Mouse (Mus musculus) liver (tissue): ENCODE data around the gene Mapk8.
A peak's percentile ranks its signal among the peaks of the same experiment; 100 is the strongest.

ENCODE experiments used
- DNase-seq: peaks from one replicate; pipeline ENCODE4 v3.0.0-alpha.2; 2020; ENCODE audit warnings: mixed read lengths

Mapk8 gene

GRCm38 (mm10) chr14:33398065-33398860, 48.7 kb downstream of the Mapk8 start:
- DNase-seq, result no peak

- no peak for DNase-seq
Observed at GRCm38 (mm10) chr14:33380830-33381457, 66.0 kb downstream of the Mapk8 start.

GRCm38 (mm10) chr14:33378723-33379122, 68.2 kb downstream of the Mapk8 start:
- DNase-seq, result no peak

- DNase-seq, result no peak
Observed at GRCm38 (mm10) chr14:33377211-33377610, 69.7 kb downstream of the Mapk8 start.

- DNase-seq, result no peak
Observed at GRCm38 (mm10) chr14:33374089-33374488, 72.9 kb downstream of the Mapk8 start.

GRCm38 (mm10) chr14:33373271-33373670, 73.7 kb downstream of the Mapk8 start:
- DNase-seq, result no peak

GRCm38 (mm10) chr14:33371248-33371647, 75.7 kb downstream of the Mapk8 start:
- DNase-seq, result peak; percentile 61

- no peak for DNase-seq
Observed at GRCm38 (mm10) chr14:33370056-33370455, 76.9 kb downstream of the Mapk8 start.

GRCm38 (mm10) chr14:33369375-33369774, 77.6 kb downstream of the Mapk8 start:
- no peak for DNase-seq

- no peak for DNase-seq
Observed at GRCm38 (mm10) chr14:33366891-33367777, 79.8 kb downstream of the Mapk8 start.

- no peak for DNase-seq
Observed at GRCm38 (mm10) chr14:33364061-33364460, 82.9 kb downstream of the Mapk8 start.

GRCm38 (mm10) chr14:33363611-33364010, 83.3 kb downstream of the Mapk8 start:
- DNase-seq, result no peak

GRCm38 (mm10) chr14:33362807-33363206, 84.2 kb downstream of the Mapk8 start:
- DNase-seq, result peak; percentile 26

GRCm38 (mm10) chr14:33362122-33362521, 84.8 kb downstream of the Mapk8 start:
- DNase-seq, result peak; percentile 28

GRCm38 (mm10) chr14:33361546-33361945, 85.4 kb downstream of the Mapk8 start:
- no peak for DNase-seq

GRCm38 (mm10) chr14:33358891-33359290, 88.1 kb downstream of the Mapk8 start:
- DNase-seq, result no peak

GRCm38 (mm10) chr14:33357600-33358368, 89.2 kb downstream of the Mapk8 start:
- DNase-seq, result no peak

GRCm38 (mm10) chr14:33355276-33355675, 91.7 kb downstream of the Mapk8 start:
- no peak for DNase-seq

- no peak for DNase-seq
Observed at GRCm38 (mm10) chr14:33352890-33353289, 94.1 kb downstream of the Mapk8 start.

- no peak for DNase-seq
Observed at GRCm38 (mm10) chr14:33351984-33352722, 94.8 kb downstream of the Mapk8 start.

GRCm38 (mm10) chr14:33351019-33351418, 95.9 kb downstream of the Mapk8 start:
- DNase-seq, result no peak

GRCm38 (mm10) chr14:33348146-33348545, 98.8 kb downstream of the Mapk8 start:
- DNase-seq, result no peak
